Mouse (Mus musculus): ENCODE data around the gene Sertad3.
A peak's percentile ranks its signal among the peaks of the same experiment; 100 is the strongest.

The Sertad3 gene

GRCm38 (mm10) chr7:27473156-27473834, at the start of gene Sertad3:
Gene Sertad3 (plus strand): TSS chr7:27473768.
- DNase-seq (ENCODE audit: extremely low read depth, low read depth, low spot score), result peak; percentile 69

GRCm38 (mm10) chr7:27427387-27427786, 46.2 kb upstream of the Sertad3 start:
- DNase-seq (ENCODE audit: extremely low read depth, low read depth, low spot score), result no peak

GRCm38 (mm10) chr7:27428002-27428401, 45.6 kb upstream of the Sertad3 start:
- DNase-seq (ENCODE audit: extremely low read depth, low read depth, low spot score), result no peak

GRCm38 (mm10) chr7:27429135-27429534, 44.4 kb upstream of the Sertad3 start:
- no peak for DNase-seq (ENCODE audit: extremely low read depth, low read depth, low spot score)

- DNase-seq (ENCODE audit: extremely low read depth, low read depth, low spot score), result no peak
Measured at GRCm38 (mm10) chr7:27433349-27433748, 40.2 kb upstream of the Sertad3 start.

- no peak for DNase-seq (ENCODE audit: extremely low read depth, low read depth, low spot score)
Measured at GRCm38 (mm10) chr7:27433794-27434193, 39.8 kb upstream of the Sertad3 start.

- no peak for DNase-seq (ENCODE audit: extremely low read depth, low read depth, low spot score)
Measured at GRCm38 (mm10) chr7:27437544-27437943, 36.0 kb upstream of the Sertad3 start.

- no peak for DNase-seq (ENCODE audit: extremely low read depth, low read depth, low spot score)
Measured at GRCm38 (mm10) chr7:27440014-27440413, 33.6 kb upstream of the Sertad3 start.

- no peak for DNase-seq (ENCODE audit: extremely low read depth, low read depth, low spot score)
Measured at GRCm38 (mm10) chr7:27446051-27446450, 27.5 kb upstream of the Sertad3 start.

GRCm38 (mm10) chr7:27446521-27447418, 26.8 kb upstream of the Sertad3 start:
- DNase-seq (ENCODE audit: extremely low read depth, low read depth, low spot score), result no peak

GRCm38 (mm10) chr7:27447419-27448286, 25.9 kb upstream of the Sertad3 start, which contains the start of the genes Sptbn4 and Blvrb:
Gene Sptbn4 (minus strand): TSS chr7:27447686.
Gene Blvrb (plus strand): TSS chr7:27447978.
- DNase-seq (ENCODE audit: extremely low read depth, low read depth, low spot score), result peak; percentile 96

GRCm38 (mm10) chr7:27448421-27449206, 25.0 kb upstream of the Sertad3 start:
- DNase-seq (ENCODE audit: extremely low read depth, low read depth, low spot score), result no peak

- no peak for DNase-seq (ENCODE audit: extremely low read depth, low read depth, low spot score)
Measured at GRCm38 (mm10) chr7:27449256-27449862, 24.2 kb upstream of the Sertad3 start.

- no peak for DNase-seq (ENCODE audit: extremely low read depth, low read depth, low spot score)
Measured at GRCm38 (mm10) chr7:27451359-27451758, 22.2 kb upstream of the Sertad3 start.

GRCm38 (mm10) chr7:27452206-27452770, 21.3 kb upstream of the Sertad3 start:
- no peak for DNase-seq (ENCODE audit: extremely low read depth, low read depth, low spot score)

- DNase-seq (ENCODE audit: extremely low read depth, low read depth, low spot score), result no peak
Measured at GRCm38 (mm10) chr7:27454461-27455121, 19.0 kb upstream of the Sertad3 start.

- no peak for DNase-seq (ENCODE audit: extremely low read depth, low read depth, low spot score)
Measured at GRCm38 (mm10) chr7:27455273-27455672, 18.3 kb upstream of the Sertad3 start.

GRCm38 (mm10) chr7:27458614-27459013, 15.0 kb upstream of the Sertad3 start:
- no peak for DNase-seq (ENCODE audit: extremely low read depth, low read depth, low spot score)

- no peak for DNase-seq (ENCODE audit: extremely low read depth, low read depth, low spot score)
Measured at GRCm38 (mm10) chr7:27459640-27460039, 13.9 kb upstream of the Sertad3 start.

All from fat pad, adult 2 months (tissue).